Mouse (Mus musculus): ENCODE data around the gene Otp.

Gene Otp

GRCm38 (mm10) chr13:94875396-94875880 lies at the start of gene Otp:
Gene Otp (plus strand): TSS chr13:94875602.
- DNase-seq (ENCODE audit: low spot score): no peak

- no peak for DNase-seq (ENCODE audit: low spot score)
Measured at GRCm38 (mm10) chr13:94826389-94826788, 49.0 kb upstream of the Otp start.

- no peak for DNase-seq (ENCODE audit: low spot score)
Measured at GRCm38 (mm10) chr13:94826986-94827385, 48.4 kb upstream of the Otp start.

- no peak for DNase-seq (ENCODE audit: low spot score)
Measured at GRCm38 (mm10) chr13:94827847-94828246, 47.6 kb upstream of the Otp start.

- DNase-seq (ENCODE audit: low spot score): no peak
Measured at GRCm38 (mm10) chr13:94838047-94838720, 37.2 kb upstream of the Otp start.

GRCm38 (mm10) chr13:94838756-94839337 lies 36.6 kb upstream of the Otp start:
- DNase-seq (ENCODE audit: low spot score): peak; percentile 7

GRCm38 (mm10) chr13:94843236-94843635 lies 32.2 kb upstream of the Otp start:
- DNase-seq (ENCODE audit: low spot score): no peak

- no peak for DNase-seq (ENCODE audit: low spot score)
Measured at GRCm38 (mm10) chr13:94847870-94848269, 27.5 kb upstream of the Otp start.

GRCm38 (mm10) chr13:94849351-94849750 lies 26.1 kb upstream of the Otp start:
- no peak for DNase-seq (ENCODE audit: low spot score)

- no peak for DNase-seq (ENCODE audit: low spot score)
Measured at GRCm38 (mm10) chr13:94858016-94858575, 17.3 kb upstream of the Otp start.

- DNase-seq (ENCODE audit: low spot score): no peak
Measured at GRCm38 (mm10) chr13:94859256-94859655, 16.1 kb upstream of the Otp start.

GRCm38 (mm10) chr13:94862491-94863230 lies 12.7 kb upstream of the Otp start:
- no peak for DNase-seq (ENCODE audit: low spot score)

- no peak for DNase-seq (ENCODE audit: low spot score)
Measured at GRCm38 (mm10) chr13:94866906-94867305, 8.5 kb upstream of the Otp start.

- no peak for DNase-seq (ENCODE audit: low spot score)
Measured at GRCm38 (mm10) chr13:94867772-94868171, 7.6 kb upstream of the Otp start.

- no peak for DNase-seq (ENCODE audit: low spot score)
Measured at GRCm38 (mm10) chr13:94868478-94868950, 6.9 kb upstream of the Otp start.

GRCm38 (mm10) chr13:94869541-94869940 lies 5.9 kb upstream of the Otp start:
- DNase-seq (ENCODE audit: low spot score): no peak

GRCm38 (mm10) chr13:94870071-94870460 lies 5.3 kb upstream of the Otp start:
- DNase-seq (ENCODE audit: low spot score): no peak

- DNase-seq (ENCODE audit: low spot score): no peak
Measured at GRCm38 (mm10) chr13:94870461-94871186, 4.8 kb upstream of the Otp start.

- no peak for DNase-seq (ENCODE audit: low spot score)
Measured at GRCm38 (mm10) chr13:94871806-94872320, 3.5 kb upstream of the Otp start.

GRCm38 (mm10) chr13:94872439-94872838 lies 3.0 kb upstream of the Otp start:
- DNase-seq (ENCODE audit: low spot score): no peak

GRCm38 (mm10) chr13:94873111-94874038 lies 2.0 kb upstream of the Otp start:
- DNase-seq (ENCODE audit: low spot score): no peak

Data from layer of hippocampus, adult 11-12 months (tissue).